Mouse (Mus musculus): ENCODE data around the gene Gm4302.
"Not testable (repeated sequence)": the region's sequence is repeated elsewhere in the genome, so short reads cannot be mapped to it uniquely, and the experiment has no call there.

Gm4302 gene

DNA sequence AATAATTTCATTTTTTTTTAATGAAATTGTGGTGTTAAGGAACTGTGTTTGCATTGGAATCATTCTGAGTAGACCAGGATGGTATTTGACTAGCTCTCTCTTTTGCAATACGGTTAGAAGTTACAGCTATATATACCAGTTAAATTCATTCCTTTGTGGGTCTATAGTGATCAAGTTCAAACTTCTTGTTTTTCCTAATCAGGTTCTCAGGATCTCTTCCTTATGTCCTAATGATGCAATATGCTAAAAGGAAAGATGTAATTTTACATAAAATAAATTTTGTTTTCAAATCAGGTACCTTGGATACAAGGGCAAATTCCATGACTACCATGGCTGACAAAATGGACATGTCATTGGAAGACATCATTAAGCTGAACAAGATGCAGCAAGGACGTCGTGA, at the start of gene Gm4302:
Gene Gm4302 (plus strand): TSS at position 301 of the 400 bp plus-strand sequence.
- not testable (repeated sequence) for DNase-seq (ENCODE audit: low spot score)

DNA sequence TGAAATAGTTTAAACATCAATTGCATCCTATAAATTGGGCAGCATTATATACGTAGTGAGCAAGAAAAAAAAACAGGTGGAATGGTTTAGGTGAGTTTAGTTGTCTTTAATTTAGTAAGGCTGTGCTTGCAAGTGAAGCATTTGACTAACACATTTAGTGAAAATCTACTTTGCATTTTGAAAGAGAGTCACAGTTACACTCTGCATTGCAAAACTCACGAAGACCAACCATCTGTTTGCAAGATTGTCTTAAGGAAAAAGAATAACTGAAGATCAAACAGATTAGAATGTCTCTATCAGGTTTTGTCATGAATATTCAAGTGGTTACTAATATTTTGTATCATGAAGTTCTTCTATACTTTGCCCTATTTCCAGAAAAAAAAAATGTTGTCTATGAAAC, 44.5 kb upstream of the Gm4302 start:
- no peak for DNase-seq (ENCODE audit: low spot score)

DNA sequence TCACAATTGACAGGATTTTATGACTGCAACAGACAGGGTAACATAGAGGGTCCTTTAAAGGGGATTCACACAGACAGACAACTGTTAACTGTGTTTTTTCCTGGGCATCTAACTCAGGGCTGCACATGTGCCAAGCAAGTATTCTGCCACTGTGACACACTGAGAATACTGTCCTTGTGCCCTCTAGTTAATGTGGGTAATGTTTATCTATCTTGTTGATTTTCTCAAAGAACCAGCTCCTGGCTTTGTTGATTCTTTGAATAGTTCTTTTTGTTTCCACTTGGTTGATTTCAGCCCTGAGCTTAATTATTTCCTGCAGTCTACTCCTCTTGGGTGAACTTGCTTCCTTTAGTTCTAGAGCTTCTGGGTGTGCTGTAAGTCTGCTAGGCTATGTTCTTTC, 40.5 kb upstream of the Gm4302 start:
- DNase-seq (ENCODE audit: low spot score), result not testable (repeated sequence)

DNA sequence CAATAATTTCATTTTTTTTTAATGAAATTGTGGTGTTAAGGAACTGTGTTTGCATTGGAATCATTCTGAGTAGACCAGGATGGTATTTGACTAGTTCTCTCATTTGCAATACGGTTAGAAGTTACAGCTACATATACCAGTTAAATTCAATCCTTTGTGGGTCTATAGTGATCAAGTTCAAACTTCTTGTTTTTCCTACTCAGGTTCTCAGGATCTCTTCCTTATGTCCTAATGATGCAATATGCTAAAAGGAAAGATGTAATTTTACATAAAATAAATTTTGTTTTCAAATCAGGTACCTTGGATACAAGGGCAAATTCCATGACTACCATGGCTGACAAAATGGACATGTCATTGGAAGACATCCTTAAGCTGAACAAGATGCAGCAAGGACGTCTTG, 5.3 kb upstream of the Gm4302 start, which contains the start of gene Gm4301:
Gene Gm4301 (plus strand): TSS at position 301 of the 400 bp plus-strand sequence.
- DNase-seq (ENCODE audit: low spot score), result not testable (repeated sequence)

DNA sequence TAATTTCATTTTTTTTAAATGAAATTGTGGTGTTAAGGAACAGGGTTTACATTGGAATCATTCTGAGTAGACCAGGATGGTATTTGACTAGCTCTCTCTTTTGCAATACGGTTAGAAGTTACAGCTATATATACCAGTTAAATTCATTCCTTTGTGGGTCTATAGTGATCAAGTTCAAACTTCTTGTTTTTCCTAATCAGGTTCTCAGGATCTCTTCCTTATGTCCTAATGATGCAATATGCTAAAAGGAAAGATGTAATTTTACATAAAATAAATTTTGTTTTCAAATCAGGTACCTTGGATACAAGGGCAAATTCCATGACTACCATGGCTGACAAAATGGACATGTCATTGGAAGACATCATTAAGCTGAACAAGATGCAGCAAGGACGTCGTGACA, 5.0 kb downstream of the Gm4302 start, which contains the start of gene Gm4303:
Gene Gm4303 (plus strand): TSS at position 301 of the 400 bp plus-strand sequence.
- not testable (repeated sequence) for DNase-seq (ENCODE audit: low spot score)

DNA sequence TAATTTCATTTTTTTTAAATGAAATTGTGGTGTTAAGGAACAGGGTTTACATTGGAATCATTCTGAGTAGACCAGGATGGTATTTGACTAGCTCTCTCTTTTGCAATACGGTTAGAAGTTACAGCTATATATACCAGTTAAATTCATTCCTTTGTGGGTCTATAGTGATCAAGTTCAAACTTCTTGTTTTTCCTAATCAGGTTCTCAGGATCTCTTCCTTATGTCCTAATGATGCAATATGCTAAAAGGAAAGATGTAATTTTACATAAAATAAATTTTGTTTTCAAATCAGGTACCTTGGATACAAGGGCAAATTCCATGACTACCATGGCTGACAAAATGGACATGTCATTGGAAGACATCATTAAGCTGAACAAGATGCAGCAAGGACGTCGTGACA, 10.2 kb downstream of the Gm4302 start, which contains the start of gene Gm4305:
Gene Gm4305 (plus strand): TSS at position 301 of the 400 bp plus-strand sequence.
- DNase-seq (ENCODE audit: low spot score), result not testable (repeated sequence)

DNA sequence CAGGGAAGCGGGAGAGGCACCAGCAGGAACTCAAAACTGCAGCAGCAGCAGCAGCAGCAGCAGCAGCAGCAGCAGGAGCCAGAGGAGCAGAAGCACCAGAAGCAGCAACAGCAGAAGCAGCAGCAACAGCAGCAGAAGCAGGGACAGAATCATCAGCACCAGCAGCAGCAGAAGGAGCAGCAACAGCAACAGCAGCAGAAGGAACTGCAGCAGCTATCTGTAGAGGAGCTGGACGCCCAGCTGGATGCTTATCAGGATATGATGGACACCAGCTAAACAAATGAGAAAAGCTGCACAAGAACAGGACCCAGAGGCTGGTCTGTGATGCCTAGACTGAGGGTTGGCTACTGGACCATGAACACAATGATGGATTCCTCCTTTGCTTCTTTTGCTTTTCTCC, 16.2 kb downstream of the Gm4302 start:
- DNase-seq (ENCODE audit: low spot score), result not testable (repeated sequence)

DNA sequence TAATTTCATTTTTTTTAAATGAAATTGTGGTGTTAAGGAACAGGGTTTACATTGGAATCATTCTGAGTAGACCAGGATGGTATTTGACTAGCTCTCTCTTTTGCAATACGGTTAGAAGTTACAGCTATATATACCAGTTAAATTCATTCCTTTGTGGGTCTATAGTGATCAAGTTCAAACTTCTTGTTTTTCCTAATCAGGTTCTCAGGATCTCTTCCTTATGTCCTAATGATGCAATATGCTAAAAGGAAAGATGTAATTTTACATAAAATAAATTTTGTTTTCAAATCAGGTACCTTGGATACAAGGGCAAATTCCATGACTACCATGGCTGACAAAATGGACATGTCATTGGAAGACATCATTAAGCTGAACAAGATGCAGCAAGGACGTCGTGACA, 20.4 kb downstream of the Gm4302 start, which contains the start of gene Gm4307:
Gene Gm4307 (plus strand): TSS at position 301 of the 400 bp plus-strand sequence.
- DNase-seq (ENCODE audit: low spot score), result not testable (repeated sequence)

DNA sequence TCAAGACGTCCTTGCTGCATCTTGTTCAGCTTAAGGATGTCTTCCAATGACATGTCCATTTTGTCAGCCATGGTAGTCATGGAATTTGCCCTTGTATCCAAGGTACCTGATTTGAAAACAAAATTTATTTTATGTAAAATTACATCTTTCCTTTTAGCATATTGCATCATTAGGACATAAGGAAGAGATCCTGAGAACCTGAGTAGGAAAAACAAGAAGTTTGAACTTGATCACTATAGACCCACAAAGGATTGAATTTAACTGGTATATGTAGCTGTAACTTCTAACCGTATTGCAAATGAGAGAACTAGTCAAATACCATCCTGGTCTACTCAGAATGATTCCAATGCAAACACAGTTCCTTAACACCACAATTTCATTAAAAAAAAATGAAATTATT, 41.8 kb downstream of the Gm4302 start, which contains the start of gene Gm4312:
Gene Gm4312 (minus strand): TSS at position 101 of the 400 bp plus-strand sequence.
- not testable (repeated sequence) for DNase-seq (ENCODE audit: low spot score)
